Mouse (Mus musculus) CH12.LX (cell line): ENCODE data around the gene Smim26. TPM values are rescaled to one million over a fixed set of nuclear protein-coding genes. Genes with fewer than 3 reads are reported as not detected.

ENCODE experiments used
- DNase-seq: peaks from one replicate; pipeline ENCODE4 v3.0.0-alpha.2; 2013; ENCODE audit errors: extremely low read depth
- H3K27ac ChIP-seq: 2 replicates; pipeline ENCODE4 v1.5.1; 2012; ENCODE audit warnings: low read depth, mild to moderate bottlenecking, control low read depth, moderate library complexity; ENCODE audit not compliant: insufficient read depth
- H3K27me3 ChIP-seq: replicated peaks from 2 replicates; pipeline ENCODE3; 2012; ENCODE audit warnings: inconsistent platforms
- H3K36me3 ChIP-seq, 2 experiments: replicated peaks in 1 of 2; 2 replicates each; pipeline versions ENCODE3 to v1.6.1; 2012; ENCODE audit warnings: inconsistent platforms in 1 of 2, low read length in 1 of 2, mild to moderate bottlenecking in 1 of 2, mixed read lengths in 1 of 2, moderate library complexity in 1 of 2; ENCODE audit not compliant: control insufficient read depth in 1 of 2, insufficient read depth in 1 of 2
- H3K4me1 ChIP-seq, 2 experiments: 2 replicates each; pipeline ENCODE4 v1.6.1; 2012; ENCODE audit warnings: inconsistent platforms in 1 of 2, moderate library complexity in 1 of 2; ENCODE audit not compliant: insufficient read depth in 2 of 2, control insufficient read depth in 1 of 2
- H3K4me2 ChIP-seq: 2 replicates; pipeline ENCODE4 v1.6.1; 2012; ENCODE audit warnings: low read depth, mild to moderate bottlenecking, control low read depth; ENCODE audit not compliant: poor library complexity, insufficient read depth, severe bottlenecking
- H3K4me3 ChIP-seq, 3 experiments: fragments of 150-350 bp in 1 of 3; sonication (generic) in 1 of 3; replicated peaks in 1 of 3; 2 replicates each; pipeline versions ENCODE3 to v1.5.1; 2011 to 2012; ENCODE audit warnings: low read depth in 2 of 3, low read length in 2 of 3, mild to moderate bottlenecking in 2 of 3, moderate library complexity in 2 of 3, control low read depth in 1 of 3, improper control_type of control experiment in 1 of 3, inconsistent platforms in 1 of 3, mixed read lengths in 1 of 3; ENCODE audit not compliant: poor library complexity in 1 of 3
- H3K79me2 ChIP-seq: replicated peaks from 2 replicates; pipeline ENCODE4 v1.6.1; 2012; ENCODE audit warnings: mild to moderate bottlenecking, moderate library complexity; ENCODE audit not compliant: control insufficient read depth, poor library complexity, insufficient read depth, severe bottlenecking; ENCODE audit errors: extremely low read depth
- H3K9ac ChIP-seq: 2 replicates; pipeline ENCODE4 v1.6.1; 2012; ENCODE audit warnings: low read depth, mild to moderate bottlenecking, control low read depth, moderate library complexity; ENCODE audit not compliant: insufficient read depth
- H3K9me3 ChIP-seq: replicated peaks from 2 replicates; pipeline ENCODE3; 2012; ENCODE audit warnings: low read length, inconsistent platforms, mixed read lengths
- BHLHE40 ChIP-seq: IDR thresholded peaks from 2 replicates; pipeline ENCODE4 v1.6.1; 2011; ENCODE audit warnings: mild to moderate bottlenecking, low read depth, low read length, improper control_type of control experiment
- CHD1 ChIP-seq: IDR thresholded peaks from 2 replicates; pipeline ENCODE4 v1.6.1; 2012; ENCODE audit warnings: low read depth, low read length, improper control_type of control experiment, inconsistent platforms
- CTCF ChIP-seq, 2 experiments: IDR thresholded peaks in 1 of 2; conservative IDR thresholded peaks in 1 of 2; 2 replicates each; pipeline ENCODE4 v1.5.1; 2011 to 2012; ENCODE audit warnings: low read depth in 2 of 2, low read length in 2 of 2, improper control_type of control experiment in 1 of 2, inconsistent platforms in 1 of 2, mild to moderate bottlenecking in 1 of 2, moderate library complexity in 1 of 2
- E2F4 ChIP-seq: IDR thresholded peaks from 2 replicates; pipeline ENCODE4 v1.6.1; 2011; ENCODE audit warnings: low read depth, low read length, improper control_type of control experiment; ENCODE audit not compliant: insufficient replicate concordance
- ELF1 ChIP-seq: IDR thresholded peaks from 2 replicates; pipeline ENCODE4 v1.6.1; 2014; ENCODE audit warnings: low read depth, mild to moderate bottlenecking, inconsistent platforms, low read length, improper control_type of control experiment
- EP300 ChIP-seq: IDR thresholded peaks from 2 replicates; pipeline ENCODE4 v1.6.1; 2011; ENCODE audit warnings: low read length, improper control_type of control experiment
- ETS1 ChIP-seq: conservative IDR thresholded peaks from 2 replicates; pipeline ENCODE4 v1.6.1; 2012; ENCODE audit warnings: low read depth, mild to moderate bottlenecking, inconsistent platforms, low read length, improper control_type of control experiment, moderate library complexity
- HCFC1 ChIP-seq: IDR thresholded peaks from 2 replicates; pipeline ENCODE4 v1.6.1; 2012; ENCODE audit warnings: low read depth, mild to moderate bottlenecking, inconsistent platforms, low read length, improper control_type of control experiment
- IRF4 ChIP-seq: IDR thresholded peaks from 2 replicates; pipeline ENCODE4 v1.6.1; 2014; ENCODE audit warnings: low read depth, mild to moderate bottlenecking, inconsistent platforms, low read length, improper control_type of control experiment
- JUN ChIP-seq: IDR thresholded peaks from 2 replicates; pipeline ENCODE4 v1.6.1; 2011; ENCODE audit warnings: low read depth, mild to moderate bottlenecking, low read length, improper control_type of control experiment, moderate library complexity; ENCODE audit not compliant: insufficient read depth
- JUND ChIP-seq: conservative IDR thresholded peaks from 2 replicates; pipeline ENCODE4 v1.6.1; 2011; ENCODE audit warnings: low read depth, low read length, improper control_type of control experiment
- KAT2A ChIP-seq: IDR thresholded peaks from 2 replicates; pipeline ENCODE4 v1.6.1; 2012; ENCODE audit warnings: low read length, improper control_type of control experiment, inconsistent platforms; ENCODE audit not compliant: insufficient replicate concordance
- MAFK ChIP-seq: IDR thresholded peaks from 2 replicates; pipeline ENCODE4 v1.6.1; 2011; ENCODE audit warnings: low read length, improper control_type of control experiment; ENCODE audit not compliant: insufficient replicate concordance
- MAX ChIP-seq: IDR thresholded peaks from 2 replicates; pipeline ENCODE4 v1.6.1; 2011; ENCODE audit warnings: low read length, improper control_type of control experiment
- MAZ ChIP-seq: IDR thresholded peaks from 2 replicates; pipeline ENCODE4 v1.6.1; 2012; ENCODE audit warnings: low read depth, mild to moderate bottlenecking, inconsistent platforms, low read length, improper control_type of control experiment, moderate library complexity
- MEF2A ChIP-seq: IDR thresholded peaks from 2 replicates; pipeline ENCODE4 v1.6.1; 2014; ENCODE audit warnings: low read depth, mild to moderate bottlenecking, inconsistent platforms, low read length, improper control_type of control experiment, borderline replicate concordance
- MXI1 ChIP-seq: IDR thresholded peaks from 2 replicates; pipeline ENCODE4 v1.6.1; 2011; ENCODE audit warnings: mild to moderate bottlenecking, low read depth, low read length, improper control_type of control experiment
- MYC ChIP-seq: IDR thresholded peaks from 2 replicates; pipeline ENCODE4 v1.6.1; 2011; ENCODE audit warnings: low read depth, mild to moderate bottlenecking, improper control_type of control experiment, low read length
- NRF1 ChIP-seq: IDR thresholded peaks from 2 replicates; pipeline ENCODE4 v1.6.1; 2014; ENCODE audit warnings: low read depth, mild to moderate bottlenecking, inconsistent platforms, low read length, improper control_type of control experiment, moderate library complexity
- PAX5 ChIP-seq: IDR thresholded peaks from 2 replicates; pipeline ENCODE4 v1.6.1; 2012; ENCODE audit warnings: low read length, inconsistent platforms, mixed read lengths
- POLR2AphosphoS2 ChIP-seq: IDR thresholded peaks from 2 replicates; pipeline ENCODE4 v1.6.1; 2011; ENCODE audit warnings: low read depth, low read length, improper control_type of control experiment
- RAD21 ChIP-seq: IDR thresholded peaks from 2 replicates; pipeline ENCODE4 v1.6.1; 2011; ENCODE audit warnings: low read depth, mild to moderate bottlenecking, low read length, improper control_type of control experiment, moderate library complexity
- SIN3A ChIP-seq: IDR thresholded peaks from 2 replicates; pipeline ENCODE4 v1.6.1; 2012; ENCODE audit warnings: low read length, improper control_type of control experiment, inconsistent platforms
- SMC3 ChIP-seq: IDR thresholded peaks from 2 replicates; pipeline ENCODE4 v1.6.1; 2011; ENCODE audit warnings: low read depth, low read length, improper control_type of control experiment
- TCF12 ChIP-seq: IDR thresholded peaks from 2 replicates; pipeline ENCODE4 v1.6.1; 2014; ENCODE audit warnings: low read depth, mild to moderate bottlenecking, inconsistent platforms, low read length, improper control_type of control experiment
- USF1 ChIP-seq: IDR thresholded peaks from 2 replicates; pipeline ENCODE4 v1.6.1; 2014; ENCODE audit warnings: low read depth, mild to moderate bottlenecking, inconsistent platforms, low read length, improper control_type of control experiment
- USF2 ChIP-seq: conservative IDR thresholded peaks from 2 replicates; pipeline ENCODE4 v1.6.1; 2011; ENCODE audit warnings: low read depth, low read length, improper control_type of control experiment
- ZC3H11A ChIP-seq: IDR thresholded peaks from 2 replicates; pipeline ENCODE4 v1.6.1; 2012; ENCODE audit warnings: low read depth, mild to moderate bottlenecking, inconsistent platforms, low read length, improper control_type of control experiment
- ZKSCAN1 ChIP-seq: IDR thresholded peaks from 2 replicates; pipeline ENCODE4 v1.6.1; 2012; ENCODE audit warnings: low read depth, inconsistent platforms, low read length, improper control_type of control experiment, borderline replicate concordance
- ZMIZ1 ChIP-seq: IDR thresholded peaks from 2 replicates; pipeline ENCODE4 v1.6.1; 2012; ENCODE audit warnings: low read depth, mild to moderate bottlenecking, inconsistent platforms, low read length, improper control_type of control experiment
- ZNF384 ChIP-seq: IDR thresholded peaks from 2 replicates; pipeline ENCODE4 v1.6.1; 2012; ENCODE audit warnings: low read depth, low read length, improper control_type of control experiment, inconsistent platforms
- dilution Hi-C: fragments of 300-500 bp; cut with MboI; formaldehyde crosslinking; loops from 2 replicates; pipeline ENCODE4 v1.14.3; 2020; ENCODE audit warnings: low sequenced_read_pairs; ENCODE audit not compliant: extremely low pct_unique_long_range_greater_than_20kb, extremely low pct_ligation_motif_present
- in situ Hi-C: fragments of 300-500 bp; cut with MboI; formaldehyde crosslinking; loops from 3 replicates; pipeline ENCODE4 v1.14.3; 2019; ENCODE audit warnings: low sequenced_read_pairs, low pct_ligation_motif_present, low pct_unique_long_range_greater_than_20kb, mixed read lengths
- polyA plus RNA-seq: library from polyadenylated mRNA; unstranded; fragments of >175 nt; gene quantifications from 2 replicates; pipeline ENCODE4 v1.2.1, GENCODE M21; 2012; ENCODE audit warnings: low read depth; ENCODE audit not compliant: insufficient read length
- total RNA-seq, 2 experiments: library from RNA; depleted of rRNA; stranded (reverse); fragments of 300-350 nt in 1 of 2; fragments of >200 nt in 1 of 2; gene quantifications; 2 replicates each; pipeline ENCODE4 v1.2.3; 2012 to 2014

Gene Smim26
- total and polyA plus RNA-seq, 3 experiments = 34.7 to 59.7 (median 35.0) TPM

- in situ Hi-C loops = loop anchor here (25.0 kb wide), 1 partner anchor 228 kb away; no protein-coding TSS in a partner anchor
- dilution Hi-C loops = no loop called here
- Histone ChIP-seq H3K27me3 (no peaks in the 10 kb centered on the region), H3K27ac (no peak overlapping the region), H3K4me3 (no peak overlapping the region)
- TF ChIP-seq SIN3A (no peak), USF1 (no peak), HCFC1 (no peak), CTCF (conservative IDR thresholded peaks at IDR 0.05 in 1 of 2, IDR thresholded peaks at IDR 0.05 in 1 of 2; ENCODE audit: low read depth in 2 of 2, low read length in 2 of 2) (no peak), MAZ (no peak), ZMIZ1 (no peak), MYC (no peak), IRF4 (no peak), USF2 (no peak), CHD1 (no peak)
- TF ChIP-seq, all 38 proteins: peak for 0
- no peak overlapping the region for H3K9ac ChIP-seq
- no peak for DNase-seq
- no peaks in the 10 kb centered on the region for H3K4me1 ChIP-seq
- peaks cover 3 to 38% of the 10 kb centered on the region in 2 experiments for H3K36me3 ChIP-seq
- no peak overlapping the region for H3K4me2 ChIP-seq
- no peaks in the 10 kb centered on the region for H3K9me3 ChIP-seq
- H3K79me2 ChIP-seq = no peaks in the 10 kb centered on the region
Observed at GRCm38 (mm10) chr2:144634729-144635128, 40.9 kb downstream of the Smim26 start.

- Histone ChIP-seq H3K4me3 (no peak overlapping the region), H3K4me1 (peaks cover 0 to 6% of the 10 kb centered on the region in 2 experiments; a peak in 1 of 4 replicates), H3K9me3 (no peaks in the 10 kb centered on the region), H3K9ac (no peak overlapping the region), H3K36me3 (peaks cover 3 to 47% of the 10 kb centered on the region in 2 experiments), H3K79me2 (no peaks in the 10 kb centered on the region), H3K27me3 (no peaks in the 10 kb centered on the region), H3K27ac (no peak overlapping the region), H3K4me2 (no peak overlapping the region)
- in situ Hi-C loops = loop anchor here (25.0 kb wide), 1 partner anchor 227 kb away; no protein-coding TSS in a partner anchor
- peak; percentile 55 for DNase-seq
- dilution Hi-C loops = no loop called here
- TF ChIP-seq MXI1 = no peak
- no peak for TF ChIP-seq USF2
- no peak for TF ChIP-seq POLR2AphosphoS2
- no peak for TF ChIP-seq IRF4
- TF ChIP-seq TCF12 = no peak
- peak; percentile 93 for TF ChIP-seq RAD21
- no peak for TF ChIP-seq JUN
- peak; percentile 88 for TF ChIP-seq SMC3
- no peak for TF ChIP-seq MAZ
- no peak for TF ChIP-seq ZNF384
- TF ChIP-seq BHLHE40 = no peak
- no peak for TF ChIP-seq KAT2A
- no peak for TF ChIP-seq PAX5
- no peak for TF ChIP-seq MEF2A
- no peak for TF ChIP-seq ETS1
- no peak for TF ChIP-seq EP300
- TF ChIP-seq ELF1 = no peak
- peak; percentile 93 to 96 for TF ChIP-seq CTCF (conservative IDR thresholded peaks at IDR 0.05 in 1 of 2, IDR thresholded peaks at IDR 0.05 in 1 of 2; ENCODE audit: low read depth in 2 of 2, low read length in 2 of 2)
- TF ChIP-seq HCFC1 = no peak
- no peak for TF ChIP-seq ZKSCAN1
- TF ChIP-seq SIN3A = no peak
- no peak for TF ChIP-seq CHD1
- TF ChIP-seq MAX = no peak
- TF ChIP-seq MAFK = no peak
- no peak for TF ChIP-seq JUND
- no peak for TF ChIP-seq MYC
- TF ChIP-seq NRF1 = no peak
- TF ChIP-seq E2F4 = no peak
- TF ChIP-seq ZC3H11A = peak; percentile 59
Observed at GRCm38 (mm10) chr2:144635644-144636320, 41.9 kb downstream of the Smim26 start.
